Mouse (Mus musculus): ENCODE results near the gene Flt3l. TPM values are rescaled to one million over a fixed set of nuclear protein-coding genes. Genes with fewer than 3 reads are reported as not detected.
"Not testable (repeated sequence)": the region's sequence is repeated elsewhere in the genome, so short reads cannot be mapped to it uniquely, and the experiment has no call there.

Flt3l gene
- total and polyA plus RNA-seq, 2 experiments: 3.2 to 30.8 TPM

GRCm38 (mm10) chr7:45153586-45153985 is 17.4 kb upstream of the Flt3l start:
- Histone ChIP-seq H3K27me3 (ENCODE audit: control insufficient read depth, insufficient read depth, low read length) (no peaks in the 10 kb centered on the region), H3K36me3 (ENCODE audit: control insufficient read depth, insufficient read depth, low read length) (no peaks in the 10 kb centered on the region), H3K4me3 (ENCODE audit: insufficient read depth, low read depth, low read length) (peak overlapping the region; percentile 85), H3K27ac (replicated peaks; ENCODE audit: insufficient read depth, low read depth, low read length) (peak overlapping the region; percentile 97), H3K4me1 (ENCODE audit: control insufficient read depth, insufficient read depth, low read length) (peaks cover 9% of the 10 kb centered on the region), H3K79me2 (ENCODE audit: control insufficient read depth, insufficient read depth, low read length) (no peaks in the 10 kb centered on the region), H3K9ac (ENCODE audit: low read depth, low read length) (peak overlapping the region; percentile 99)
- TF ChIP-seq POLR2A (IDR thresholded peaks at IDR 0.05; ENCODE audit: extremely low read depth, insufficient read depth, low read length) (no peak), CTCF (IDR thresholded peaks at IDR 0.05; ENCODE audit: low read depth, low read length) (no peak)
- 2% methylated on average over 5 of the region's 5 CpGs for WGBS
- DNase-seq (ENCODE audit: extremely low read depth, low read depth, low spot score): no peak

DNA sequence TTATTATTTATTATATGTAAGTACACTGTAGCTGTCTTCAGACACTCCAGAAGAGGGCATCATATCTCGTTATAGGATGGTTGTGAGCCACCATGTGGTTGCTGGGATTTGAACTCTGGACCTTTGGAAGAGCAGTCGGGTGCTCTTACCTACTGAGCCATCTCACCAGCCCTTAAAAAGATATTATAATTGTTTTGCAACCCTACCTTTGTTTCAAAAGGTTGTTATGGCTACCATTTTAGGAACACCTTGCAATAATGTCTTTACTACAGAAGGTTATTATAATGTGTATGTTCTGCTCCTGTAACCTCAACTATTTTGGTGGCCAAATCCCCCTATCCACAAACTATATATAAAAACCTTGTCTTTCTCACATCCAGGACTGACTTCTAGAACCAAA is 16.8 kb upstream of the Flt3l start:
- not testable (repeated sequence) for H3K36me3 ChIP-seq (ENCODE audit: control insufficient read depth, insufficient read depth, low read length); DNase-seq (ENCODE audit: extremely low read depth, low read depth, low spot score); H3K27me3 ChIP-seq (ENCODE audit: control insufficient read depth, insufficient read depth, low read length); H3K9ac ChIP-seq (ENCODE audit: low read depth, low read length); H3K79me2 ChIP-seq (ENCODE audit: control insufficient read depth, insufficient read depth, low read length); H3K27ac ChIP-seq (replicated peaks; ENCODE audit: insufficient read depth, low read depth, low read length); H3K4me3 ChIP-seq (ENCODE audit: insufficient read depth, low read depth, low read length)
- WGBS: 73% methylated on average over 2 of the region's 2 CpGs
- peaks cover 13% of the 10 kb centered on the region for H3K4me1 ChIP-seq (ENCODE audit: control insufficient read depth, insufficient read depth, low read length)

DNA sequence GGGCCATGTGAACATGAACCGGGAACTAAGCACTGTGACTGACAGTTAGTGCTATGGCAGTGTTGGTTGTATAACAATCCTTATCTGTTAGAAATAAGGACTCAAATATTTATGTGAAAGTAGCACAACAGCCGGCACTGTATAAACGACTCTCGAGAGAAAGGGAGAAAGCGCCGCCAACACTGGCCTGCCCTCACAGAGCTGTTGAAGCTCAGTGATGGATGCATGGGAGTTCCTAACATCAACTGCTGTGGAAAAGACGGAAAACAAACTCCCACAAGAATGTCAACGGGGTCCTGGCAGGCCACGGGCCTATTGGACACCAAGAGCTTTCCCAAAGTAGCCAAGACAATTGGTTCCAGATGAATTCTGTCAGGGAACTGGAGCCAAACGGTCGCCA is 15.1 kb upstream of the Flt3l start:
- Histone ChIP-seq H3K9ac (ENCODE audit: low read depth, low read length) (no peak overlapping the region), H3K27ac (replicated peaks; ENCODE audit: insufficient read depth, low read depth, low read length) (no peak overlapping the region), H3K79me2 (ENCODE audit: control insufficient read depth, insufficient read depth, low read length) (no peaks in the 10 kb centered on the region), H3K27me3 (ENCODE audit: control insufficient read depth, insufficient read depth, low read length) (no peaks in the 10 kb centered on the region), H3K36me3 (ENCODE audit: control insufficient read depth, insufficient read depth, low read length) (no peaks in the 10 kb centered on the region), H3K4me3 (ENCODE audit: insufficient read depth, low read depth, low read length) (no peak overlapping the region), H3K4me1 (ENCODE audit: control insufficient read depth, insufficient read depth, low read length) (peaks cover 16% of the 10 kb centered on the region)
- DNase-seq (ENCODE audit: extremely low read depth, low read depth, low spot score): no peak
- 72% methylated on average over 11 of the region's 11 CpGs for WGBS
- TF ChIP-seq POLR2A (IDR thresholded peaks at IDR 0.05; ENCODE audit: extremely low read depth, insufficient read depth, low read length): no peak
- no peak for TF ChIP-seq CTCF (IDR thresholded peaks at IDR 0.05; ENCODE audit: low read depth, low read length)

GRCm38 (mm10) chr7:45150321-45150720 is 14.1 kb upstream of the Flt3l start:
- peaks cover 16% of the 10 kb centered on the region for H3K4me1 ChIP-seq (ENCODE audit: control insufficient read depth, insufficient read depth, low read length)
- H3K4me3 ChIP-seq (ENCODE audit: insufficient read depth, low read depth, low read length): no peak overlapping the region
- H3K36me3 ChIP-seq (ENCODE audit: control insufficient read depth, insufficient read depth, low read length): peaks cover 5% of the 10 kb centered on the region; the same call in 1 of the 2 replicates
- no peaks in the 10 kb centered on the region for H3K27me3 ChIP-seq (ENCODE audit: control insufficient read depth, insufficient read depth, low read length)
- 89% methylated on average over 4 of the region's 4 CpGs for WGBS
- DNase-seq (ENCODE audit: extremely low read depth, low read depth, low spot score): no peak
- H3K79me2 ChIP-seq (ENCODE audit: control insufficient read depth, insufficient read depth, low read length): no peaks in the 10 kb centered on the region
- peak overlapping the region; percentile 28 for H3K27ac ChIP-seq (replicated peaks; ENCODE audit: insufficient read depth, low read depth, low read length)
- no peak overlapping the region for H3K9ac ChIP-seq (ENCODE audit: low read depth, low read length)
- TF ChIP-seq POLR2A (IDR thresholded peaks at IDR 0.05; ENCODE audit: extremely low read depth, insufficient read depth, low read length) (no peak), CTCF (IDR thresholded peaks at IDR 0.05; ENCODE audit: low read depth, low read length) (no peak)

DNA sequence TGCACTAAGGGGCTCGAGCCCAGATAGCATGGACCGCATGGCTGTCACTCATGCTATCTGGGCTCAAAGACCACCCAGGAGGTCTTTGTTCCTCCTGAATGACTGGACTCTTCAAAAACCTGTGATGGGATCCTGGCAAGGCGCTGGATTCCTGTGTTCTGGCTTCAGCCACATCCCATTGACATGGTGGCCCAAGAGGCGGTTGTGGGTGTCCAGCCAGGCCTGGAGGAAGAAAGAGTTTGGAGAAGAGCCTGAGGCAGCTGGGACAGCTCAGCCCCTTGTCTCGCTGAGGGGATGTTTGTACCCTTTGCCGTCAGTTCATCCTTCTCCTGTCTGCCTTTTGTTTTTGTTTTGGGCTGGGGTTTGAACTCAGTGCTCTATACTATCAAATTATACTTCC is 13.3 kb upstream of the Flt3l start:
- Histone ChIP-seq H3K27ac (replicated peaks; ENCODE audit: insufficient read depth, low read depth, low read length) (peak overlapping the region; percentile 92), H3K79me2 (ENCODE audit: control insufficient read depth, insufficient read depth, low read length) (no peaks in the 10 kb centered on the region), H3K36me3 (ENCODE audit: control insufficient read depth, insufficient read depth, low read length) (peaks cover 8% of the 10 kb centered on the region; the same call in 1 of the 2 replicates), H3K9ac (ENCODE audit: low read depth, low read length) (no peak overlapping the region), H3K4me1 (ENCODE audit: control insufficient read depth, insufficient read depth, low read length) (peaks cover 16% of the 10 kb centered on the region), H3K27me3 (ENCODE audit: control insufficient read depth, insufficient read depth, low read length) (no peaks in the 10 kb centered on the region), H3K4me3 (ENCODE audit: insufficient read depth, low read depth, low read length) (no peak overlapping the region)
- no peak for TF ChIP-seq POLR2A (IDR thresholded peaks at IDR 0.05; ENCODE audit: extremely low read depth, insufficient read depth, low read length)
- DNase-seq (ENCODE audit: extremely low read depth, low read depth, low spot score): no peak
- WGBS: 92% methylated on average over 6 of the region's 6 CpGs

- Histone ChIP-seq H3K79me2 (ENCODE audit: control insufficient read depth, insufficient read depth, low read length) (no peaks in the 10 kb centered on the region), H3K4me3 (ENCODE audit: insufficient read depth, low read depth, low read length) (no peak overlapping the region), H3K9ac (ENCODE audit: low read depth, low read length) (peak overlapping the region; percentile 30), H3K36me3 (ENCODE audit: control insufficient read depth, insufficient read depth, low read length) (peaks cover 15% of the 10 kb centered on the region; the same call in 1 of the 2 replicates), H3K27me3 (ENCODE audit: control insufficient read depth, insufficient read depth, low read length) (no peaks in the 10 kb centered on the region), H3K4me1 (ENCODE audit: control insufficient read depth, insufficient read depth, low read length) (peaks cover 16% of the 10 kb centered on the region), H3K27ac (replicated peaks; ENCODE audit: insufficient read depth, low read depth, low read length) (peak overlapping the region; percentile 92)
- TF ChIP-seq POLR2A (IDR thresholded peaks at IDR 0.05; ENCODE audit: extremely low read depth, insufficient read depth, low read length): no peak
- TF ChIP-seq CTCF (IDR thresholded peaks at IDR 0.05; ENCODE audit: low read depth, low read length): no peak
- WGBS: 13% methylated on average over 4 of the region's 4 CpGs
- peak; percentile 76 for DNase-seq (ENCODE audit: extremely low read depth, low read depth, low spot score)
Measured at GRCm38 (mm10) chr7:45148534-45149098, 12.4 kb upstream of the Flt3l start.

All from liver, adult 2 months (tissue).